Mouse (Mus musculus) lung, embryonic 14.5 days (tissue): ENCODE data around the gene Akap3. TPM values are rescaled to one million over a fixed set of nuclear protein-coding genes. Genes with fewer than 3 reads are reported as not detected.

Experiments used
- ATAC-seq: fragments of 200-750 bp; cut with Nextera tagmentation; 2 replicates; pipeline ENCODE4 v1.8.0; 2017; ENCODE audit warnings: mild to moderate bottlenecking, moderate TSS enrichment, moderate library complexity; ENCODE audit not compliant: insufficient read depth
- DNase-seq: peaks from one replicate; pipeline ENCODE4 v3.0.0-alpha.2; 2015
- H3K27ac ChIP-seq: fragments of 300-500 bp; sonication (generic); 2 replicates; pipeline ENCODE4 v1.5.1; 2014; ENCODE audit warnings: low read depth, mild to moderate bottlenecking, moderate library complexity
- H3K27me3 ChIP-seq: fragments of 300-500 bp; sonication (generic); 2 replicates; pipeline ENCODE4 v1.6.1; 2014; ENCODE audit warnings: low read length, control low read depth; ENCODE audit not compliant: insufficient read depth
- H3K36me3 ChIP-seq: fragments of 300-500 bp; sonication (generic); 2 replicates; pipeline ENCODE4 v1.6.1; 2014; ENCODE audit warnings: control low read depth; ENCODE audit not compliant: insufficient read depth
- H3K4me1 ChIP-seq: fragments of 300-500 bp; sonication (generic); 2 replicates; pipeline ENCODE4 v1.6.1; 2014; ENCODE audit warnings: antibody characterized with exemption, control low read depth; ENCODE audit not compliant: insufficient read depth
- H3K4me2 ChIP-seq: fragments of 300-500 bp; sonication (generic); 2 replicates; pipeline ENCODE4 v1.6.1; 2014; ENCODE audit warnings: mild to moderate bottlenecking
- H3K4me3 ChIP-seq: fragments of 300-500 bp; sonication (generic); 2 replicates; pipeline ENCODE4 v1.5.1; 2014; ENCODE audit warnings: low read depth, low read length
- H3K9ac ChIP-seq: fragments of 300-500 bp; sonication (generic); 2 replicates; pipeline ENCODE4 v1.6.1; 2014
- H3K9me3 ChIP-seq: fragments of 300-500 bp; sonication (generic); 2 replicates; pipeline ENCODE4 v1.6.1; 2016; ENCODE audit warnings: low read depth, low read length, control low read depth
- CTCF ChIP-seq: IDR thresholded peaks from 2 replicates; pipeline ENCODE4 v1.5.1; 2016; ENCODE audit warnings: antibody characterized with exemption, low read depth
- WGBS: fragments of 180-500 bp; shearing (Covaris S2); extraction: QIAGEN DNeasy Blood & Tissue Kit; methylation state at CpG from one replicate; pipeline ENCODE4 v1.1.7; 2014; 5-methylcytosine and 5-hydroxymethylcytosine counted together
- polyA plus RNA-seq: library from polyadenylated mRNA; unstranded; fragments of >200 nt; fragmentation: Nextera tagmentation; extraction: Ambion mirVana; gene quantifications from 2 replicates; pipeline ENCODE4 v1.2.1, GENCODE M21; 2014

The Akap3 gene
- polyA plus RNA-seq, 1 experiment from 2014 or later, result 0.07 TPM

DNA sequence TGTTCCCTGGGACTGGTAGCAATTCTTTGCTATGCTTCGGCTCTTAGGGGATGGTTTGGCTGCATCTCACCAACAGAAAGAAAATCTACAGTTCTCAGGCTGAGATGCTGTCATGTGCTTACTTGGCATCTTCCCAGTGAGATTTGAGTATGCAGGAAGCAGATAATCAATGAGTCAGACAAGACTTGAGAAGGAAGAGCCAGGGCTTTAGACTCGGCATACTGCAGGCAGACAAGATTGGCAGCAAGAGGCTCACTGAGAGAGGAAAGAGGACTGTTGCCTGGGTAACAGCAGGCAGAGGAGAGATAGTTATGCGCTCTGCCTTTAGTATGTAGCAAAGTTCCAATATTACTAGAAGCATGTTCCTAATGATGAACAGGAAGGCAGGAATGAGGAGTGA is 29.8 kb upstream of the Akap3 start:
- WGBS, result 84% methylated on average over 3 of the region's 3 CpGs
- ATAC-seq, result no peak

DNA sequence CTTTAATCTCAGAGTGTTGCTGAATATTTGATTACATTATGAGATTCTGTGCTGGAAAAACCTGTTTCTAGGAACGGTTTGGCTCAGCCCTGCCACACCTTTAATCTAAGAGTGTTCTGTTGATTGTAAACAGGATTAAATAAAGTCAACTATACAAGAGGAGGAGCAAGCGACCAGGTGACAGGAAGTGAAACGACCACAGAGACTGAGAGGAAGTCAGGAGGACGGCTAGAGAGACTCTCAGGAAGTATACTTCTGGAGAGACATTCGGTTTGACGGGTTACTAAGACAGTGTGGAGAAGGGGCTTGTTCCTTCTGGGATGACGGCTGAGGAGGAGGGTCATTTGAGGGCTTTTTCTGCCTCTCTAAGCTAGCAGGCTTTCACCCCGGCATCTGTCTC is 16.3 kb upstream of the Akap3 start:
- no peaks in the 10 kb centered on the region for H3K9me3 ChIP-seq
- WGBS, result 76% methylated on average over 8 of the region's 8 CpGs
- DNase-seq, result no peak
- no peaks in the 10 kb centered on the region for H3K4me1 ChIP-seq
- H3K9ac ChIP-seq, result no peak overlapping the region
- ATAC-seq, result no peak
- peaks cover 92% of the 10 kb centered on the region for H3K36me3 ChIP-seq
- no peaks in the 10 kb centered on the region for H3K27me3 ChIP-seq
- no peak overlapping the region for H3K4me2 ChIP-seq
- no peak for TF ChIP-seq CTCF
- H3K4me3 ChIP-seq, result no peak overlapping the region
- no peak overlapping the region for H3K27ac ChIP-seq

More for the DNA sequence above, 29.8 kb upstream of the Akap3 start:
- DNase-seq, result no peak
- Histone ChIP-seq H3K27ac (no peak overlapping the region), H3K4me1 (no peaks in the 10 kb centered on the region), H3K27me3 (no peaks in the 10 kb centered on the region), H3K9me3 (no peaks in the 10 kb centered on the region), H3K36me3 (peaks cover 64% of the 10 kb centered on the region), H3K4me2 (no peak overlapping the region), H3K4me3 (no peak overlapping the region), H3K9ac (no peak overlapping the region)
- TF ChIP-seq CTCF, result no peak

DNA sequence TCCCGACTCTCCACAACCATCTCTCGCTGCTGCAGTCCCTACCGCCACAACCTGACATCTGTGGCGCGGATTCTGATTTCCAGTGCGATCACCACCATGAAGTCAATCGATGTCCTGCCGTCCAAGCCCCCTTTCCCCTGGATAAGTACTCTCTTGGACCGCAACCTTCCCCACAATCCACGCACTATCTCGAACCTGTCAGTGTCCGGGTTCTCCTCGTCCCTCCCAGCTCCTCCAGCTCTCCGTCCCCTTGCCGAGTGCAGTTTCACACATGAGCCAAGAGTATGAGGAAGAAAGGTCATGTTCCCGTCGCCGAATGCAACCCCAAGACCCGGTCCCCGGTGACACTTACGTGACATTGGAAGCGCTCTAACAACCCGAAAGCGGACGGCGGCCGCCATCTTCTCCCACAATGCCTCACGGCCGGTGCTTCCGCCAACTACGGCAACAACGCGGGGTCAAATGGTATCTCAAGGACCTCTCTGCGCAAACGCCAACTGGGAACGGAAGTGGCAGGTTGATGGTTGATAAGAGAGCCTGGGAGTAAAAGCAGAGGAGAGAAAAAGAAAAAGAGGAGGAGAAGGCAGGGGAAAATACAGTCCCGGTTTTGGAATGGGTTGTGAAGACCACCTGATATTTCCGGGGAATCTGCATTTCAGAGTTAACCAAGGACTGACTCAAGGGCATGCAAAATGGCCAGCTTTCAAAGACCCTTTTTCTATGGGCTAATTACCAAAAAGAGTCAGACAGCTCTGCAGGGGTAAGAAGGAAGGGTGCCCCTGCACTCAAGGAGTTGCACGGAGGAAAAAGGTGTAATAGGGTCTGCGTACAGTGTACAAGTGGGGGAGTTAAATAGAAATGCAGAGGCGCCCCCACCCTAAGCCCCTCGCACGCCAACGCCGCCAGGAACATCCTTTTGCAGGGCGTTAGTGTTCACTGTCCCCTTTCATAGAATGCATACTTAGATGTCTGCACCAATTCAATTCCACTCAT is 3.9 kb upstream of the Akap3 start, which contains the start of gene Ndufa9:
Gene Ndufa9, minus strand, starts transcription at position 425 of the 993 bp plus-strand sequence.
- Histone ChIP-seq H3K9ac (peak within 1 kb of the TSS; percentile 76), H3K27ac (no peak within 1 kb of the TSS), H3K4me3 (peak within 1 kb of the TSS; percentile 69), H3K27me3 (no peaks in the 10 kb centered on the region), H3K4me2 (peak within 1 kb of the TSS; percentile 82), H3K36me3 (peaks cover 3% of the 10 kb centered on the region), H3K9me3 (no peaks in the 10 kb centered on the region), H3K4me1 (peaks cover 6% of the 10 kb centered on the region)
- TF ChIP-seq CTCF, result no peak
- DNase-seq (peak; percentile 97), ATAC-seq (peak; percentile 91)
- 4% methylated on average over 46 of the region's 46 CpGs for WGBS

DNA sequence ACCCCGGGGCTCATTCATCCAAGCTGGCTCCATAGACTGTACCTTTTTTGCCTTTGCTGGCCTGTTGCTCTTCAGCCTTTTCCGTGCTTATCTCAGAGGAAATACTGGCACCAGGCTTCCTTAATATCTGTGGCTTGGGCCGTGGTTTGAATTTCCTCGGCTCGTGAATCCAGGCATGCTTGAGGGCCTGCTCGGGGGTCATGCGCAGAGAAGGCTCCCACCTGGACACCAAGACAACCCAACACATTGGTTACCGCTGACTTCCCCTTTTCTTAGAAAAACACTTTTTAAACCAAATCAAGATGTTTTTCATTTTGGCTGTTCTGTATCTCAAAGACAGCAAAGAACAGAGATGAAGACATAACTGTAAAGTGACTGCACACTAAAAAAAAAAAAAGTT is 24.2 kb downstream of the Akap3 start:
- TF ChIP-seq CTCF, result no peak
- Histone ChIP-seq H3K9ac (no peak overlapping the region), H3K36me3 (no peaks in the 10 kb centered on the region), H3K27ac (no peak overlapping the region), H3K4me3 (no peak overlapping the region), H3K9me3 (no peaks in the 10 kb centered on the region), H3K4me2 (no peak overlapping the region), H3K27me3 (no peaks in the 10 kb centered on the region), H3K4me1 (no peaks in the 10 kb centered on the region)
- WGBS, result 76% methylated on average over 8 of the region's 8 CpGs
- DNase-seq (no peak), ATAC-seq (no peak)

DNA sequence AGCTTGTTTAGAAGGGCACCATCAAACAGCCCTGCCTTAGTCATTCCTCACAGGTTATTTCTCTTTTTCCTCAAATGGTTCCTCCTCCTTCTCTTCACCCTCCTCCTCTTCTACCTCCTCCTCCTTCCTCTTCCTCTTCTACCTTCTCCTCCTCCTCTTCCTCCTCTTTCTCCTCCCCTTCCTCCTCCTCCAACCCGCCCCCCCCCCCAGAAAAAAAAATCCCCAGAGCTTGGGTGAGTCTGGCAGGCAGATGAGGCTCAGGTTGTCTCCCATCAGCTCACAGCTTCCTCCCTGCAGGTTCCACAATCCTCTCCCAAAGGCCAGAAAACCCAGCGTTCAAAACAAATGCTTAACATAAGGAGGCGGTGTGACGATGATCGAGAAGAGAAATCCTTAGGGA is 54.5 kb downstream of the Akap3 start:
- ATAC-seq (no peak), DNase-seq (no peak)
- H3K4me3 ChIP-seq, result no peak overlapping the region
- H3K4me2 ChIP-seq, result no peak overlapping the region
- H3K27ac ChIP-seq, result no peak overlapping the region
- H3K27me3 ChIP-seq, result no peaks in the 10 kb centered on the region
- H3K36me3 ChIP-seq, result no peaks in the 10 kb centered on the region
- no peaks in the 10 kb centered on the region for H3K9me3 ChIP-seq
- no peak overlapping the region for H3K9ac ChIP-seq
- TF ChIP-seq CTCF, result no peak
- 77% methylated on average over 4 of the region's 5 CpGs for WGBS
- no peaks in the 10 kb centered on the region for H3K4me1 ChIP-seq

DNA sequence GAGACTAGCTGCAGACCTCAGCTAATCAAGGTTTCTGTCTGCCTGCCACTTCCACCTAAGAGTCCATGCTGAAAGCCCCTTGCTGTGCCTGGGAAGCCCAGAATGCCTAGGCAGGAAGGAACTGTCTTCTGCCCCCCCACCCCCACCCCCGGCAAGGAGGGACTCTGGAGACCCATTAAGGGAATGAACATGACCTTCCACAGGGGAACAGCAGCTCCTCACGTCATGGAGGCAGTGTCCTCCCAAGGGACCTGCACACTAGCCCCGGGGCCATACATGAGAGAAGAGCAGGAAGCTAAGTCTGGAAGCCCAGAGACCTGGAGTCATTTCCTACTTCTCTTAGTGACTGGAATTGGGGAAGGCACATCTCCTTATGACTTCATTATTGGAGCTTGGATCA is 55.0 kb downstream of the Akap3 start:
- Histone ChIP-seq H3K36me3 (no peaks in the 10 kb centered on the region), H3K4me1 (no peaks in the 10 kb centered on the region), H3K27ac (no peak overlapping the region), H3K9me3 (no peaks in the 10 kb centered on the region), H3K4me3 (no peak overlapping the region), H3K27me3 (no peaks in the 10 kb centered on the region), H3K4me2 (no peak overlapping the region), H3K9ac (no peak overlapping the region)
- no peak for TF ChIP-seq CTCF
- DNase-seq (no peak), ATAC-seq (no peak)
- WGBS, result 65% methylated on average over 3 of the region's 3 CpGs

DNA sequence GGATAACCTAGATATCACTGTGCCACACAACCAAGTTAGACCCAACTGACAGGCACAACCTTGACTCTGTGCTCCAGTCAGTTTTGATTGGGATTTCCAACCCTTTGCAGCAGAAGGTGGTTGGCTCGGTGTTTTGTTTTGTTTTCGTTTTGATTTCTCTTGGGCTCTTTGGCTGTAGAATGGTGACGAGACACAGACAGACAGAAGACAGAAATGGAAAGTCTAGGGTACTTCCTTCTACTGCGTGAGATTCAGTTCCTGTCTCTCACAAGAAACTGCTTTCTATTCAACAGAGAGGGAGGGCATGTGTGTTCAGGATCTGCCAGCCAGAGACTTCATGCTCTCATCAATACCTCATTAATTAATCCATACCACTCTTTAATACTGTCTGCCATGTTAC is 57.8 kb downstream of the Akap3 start:
- no peak overlapping the region for H3K9ac ChIP-seq
- no peak overlapping the region for H3K27ac ChIP-seq
- no peak for TF ChIP-seq CTCF
- no peak overlapping the region for H3K4me2 ChIP-seq
- ATAC-seq (no peak), DNase-seq (no peak)
- H3K27me3 ChIP-seq, result no peaks in the 10 kb centered on the region
- 66% methylated on average over 4 of the region's 4 CpGs for WGBS
- H3K4me1 ChIP-seq, result no peaks in the 10 kb centered on the region
- no peaks in the 10 kb centered on the region for H3K9me3 ChIP-seq
- H3K36me3 ChIP-seq, result no peaks in the 10 kb centered on the region
- H3K4me3 ChIP-seq, result no peak overlapping the region
